Mouse (Mus musculus) cerebellum, adult 2 months (tissue): ENCODE results near the gene U2af1.

Source experiments
- CTCF ChIP-seq: fragments of 200-500 bp; IDR thresholded peaks from 2 replicates; pipeline ENCODE4 v1.5.1; 2011; ENCODE audit warnings: low read depth, mild to moderate bottlenecking, control low read depth, low read length, moderate library complexity, borderline replicate concordance; ENCODE audit not compliant: insufficient read depth
- POLR2A ChIP-seq: fragments of 200-500 bp; IDR thresholded peaks from 2 replicates; pipeline ENCODE4 v1.6.1; 2011; ENCODE audit warnings: low read length, control low read depth, borderline replicate concordance; ENCODE audit not compliant: insufficient read depth

- TF ChIP-seq POLR2A (no peak), CTCF (no peak)
Observed at GRCm38 (mm10) chr17:31636942-31637811, 21.5 kb downstream of the U2af1 start, which contains the start of gene Cbs.
